Mouse (Mus musculus): Measurements from ENCODE around the gene Fut11.

The Fut11 gene

GRCm38 (mm10) chr14:20694884-20695760, at the start of gene Fut11:
Gene Fut11, plus strand, starts transcription at chr14:20694968.
- peak; percentile 91 for DNase-seq

- DNase-seq, result no peak
Observed at GRCm38 (mm10) chr14:20645547-20645946, 49.2 kb upstream of the Fut11 start.

DNA sequence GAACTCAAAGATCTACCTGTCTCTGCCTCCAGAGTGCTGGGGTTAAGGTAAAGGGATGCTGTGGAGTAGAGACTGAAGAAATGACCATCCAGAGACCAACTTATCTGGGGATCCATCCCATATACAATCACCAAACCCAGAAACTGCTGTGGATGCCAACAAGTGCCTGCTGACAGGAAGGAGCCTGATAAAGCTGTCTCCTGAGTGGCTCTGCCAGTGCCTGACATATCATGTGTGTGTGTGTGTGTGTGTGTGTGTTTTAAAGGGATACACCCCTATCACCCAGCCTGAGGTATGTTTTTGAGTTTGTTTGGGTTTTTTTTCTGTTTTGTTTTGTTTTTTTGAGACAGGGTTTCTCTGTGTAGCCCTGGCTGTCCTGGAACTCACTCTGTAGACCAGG, 48.4 kb upstream of the Fut11 start:
- DNase-seq, result no peak

GRCm38 (mm10) chr14:20651000-20651399, 43.8 kb upstream of the Fut11 start:
- no peak for DNase-seq

- DNase-seq, result no peak
Observed at GRCm38 (mm10) chr14:20651722-20652256, 43.0 kb upstream of the Fut11 start.

DNA sequence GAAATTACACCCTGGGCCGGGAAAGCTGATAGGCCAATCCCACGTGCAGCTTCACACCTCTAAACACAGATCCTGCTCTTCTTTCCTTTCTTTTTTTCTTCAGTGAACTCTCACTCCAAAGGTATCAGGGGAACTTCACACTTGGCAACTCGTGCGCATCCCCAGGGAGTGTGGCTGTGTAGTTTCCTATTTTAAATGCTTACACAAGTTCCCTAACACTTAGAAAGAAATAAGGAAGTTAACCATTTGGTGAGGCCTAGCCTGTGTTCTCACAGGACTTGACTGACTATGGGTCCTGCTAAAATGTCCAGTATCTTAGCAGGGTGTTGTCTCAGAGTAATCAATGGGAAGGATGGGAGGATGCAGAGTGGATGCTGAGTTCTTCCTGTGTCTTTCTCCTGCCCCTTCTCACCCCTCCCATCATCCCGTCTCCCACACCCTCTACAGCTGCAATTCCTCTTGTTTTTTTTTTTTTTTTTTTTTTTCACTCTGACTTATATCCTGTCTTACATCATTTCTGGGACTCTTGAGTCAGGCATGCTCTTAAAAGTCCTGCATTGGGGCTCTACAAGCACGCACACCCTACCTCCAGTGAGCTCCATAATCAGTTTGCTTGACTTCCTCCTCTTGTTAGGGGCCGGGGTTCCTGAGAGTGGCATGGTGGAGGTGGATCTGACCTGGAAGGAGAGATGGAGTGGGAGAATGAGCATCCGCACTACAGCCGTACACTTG, 39.9 kb upstream of the Fut11 start:
- DNase-seq, result no peak

DNA sequence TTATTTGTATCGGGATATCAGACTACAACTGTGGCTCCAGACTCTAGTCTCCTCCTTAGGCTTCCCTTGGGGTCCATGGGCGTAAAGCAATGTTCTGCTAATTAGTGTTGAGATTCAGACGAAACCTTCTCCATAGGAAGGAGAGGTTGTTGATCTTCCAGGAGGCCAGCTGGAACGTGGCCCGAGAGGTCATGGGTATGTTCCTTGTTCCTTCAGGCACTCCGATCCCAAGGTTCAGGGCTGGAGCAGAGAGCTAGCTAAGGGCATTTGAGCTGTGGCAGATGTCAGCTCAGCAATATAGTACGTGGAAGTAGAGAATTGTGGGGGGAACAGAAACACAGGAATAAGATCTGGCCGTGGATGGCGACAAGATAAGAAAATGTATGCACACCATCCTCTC, 39.0 kb upstream of the Fut11 start:
- DNase-seq, result no peak

DNA sequence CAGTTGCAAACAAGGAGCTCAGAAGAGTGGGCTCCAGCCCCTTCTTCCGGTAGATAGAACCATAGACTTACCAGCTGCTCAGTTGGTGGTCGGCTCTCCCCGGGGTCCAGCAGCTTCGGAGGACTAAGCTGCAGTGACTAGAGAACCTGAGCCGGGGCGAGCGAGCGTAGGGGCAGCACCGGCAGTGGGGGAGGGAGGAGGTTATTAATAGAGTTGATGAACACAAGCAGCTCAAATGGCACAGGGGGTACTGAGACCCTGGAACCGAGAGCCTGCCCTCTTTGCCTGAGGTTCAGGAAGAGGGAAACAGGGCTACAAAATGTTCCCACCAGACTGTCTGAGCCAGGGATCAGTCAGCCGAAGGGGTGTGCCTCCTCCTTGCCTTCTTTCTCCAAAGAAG, 38.4 kb upstream of the Fut11 start, which contains the start of gene Myoz1:
Gene Myoz1, minus strand, starts transcription at position 180 of the 400 bp plus-strand sequence.
- DNase-seq, result no peak

GRCm38 (mm10) chr14:20658326-20658725, 36.4 kb upstream of the Fut11 start:
- DNase-seq, result peak; percentile 58

GRCm38 (mm10) chr14:20658902-20659301, 35.9 kb upstream of the Fut11 start:
- DNase-seq, result no peak

- DNase-seq, result no peak
Observed at GRCm38 (mm10) chr14:20659687-20660086, 35.1 kb upstream of the Fut11 start.

DNA sequence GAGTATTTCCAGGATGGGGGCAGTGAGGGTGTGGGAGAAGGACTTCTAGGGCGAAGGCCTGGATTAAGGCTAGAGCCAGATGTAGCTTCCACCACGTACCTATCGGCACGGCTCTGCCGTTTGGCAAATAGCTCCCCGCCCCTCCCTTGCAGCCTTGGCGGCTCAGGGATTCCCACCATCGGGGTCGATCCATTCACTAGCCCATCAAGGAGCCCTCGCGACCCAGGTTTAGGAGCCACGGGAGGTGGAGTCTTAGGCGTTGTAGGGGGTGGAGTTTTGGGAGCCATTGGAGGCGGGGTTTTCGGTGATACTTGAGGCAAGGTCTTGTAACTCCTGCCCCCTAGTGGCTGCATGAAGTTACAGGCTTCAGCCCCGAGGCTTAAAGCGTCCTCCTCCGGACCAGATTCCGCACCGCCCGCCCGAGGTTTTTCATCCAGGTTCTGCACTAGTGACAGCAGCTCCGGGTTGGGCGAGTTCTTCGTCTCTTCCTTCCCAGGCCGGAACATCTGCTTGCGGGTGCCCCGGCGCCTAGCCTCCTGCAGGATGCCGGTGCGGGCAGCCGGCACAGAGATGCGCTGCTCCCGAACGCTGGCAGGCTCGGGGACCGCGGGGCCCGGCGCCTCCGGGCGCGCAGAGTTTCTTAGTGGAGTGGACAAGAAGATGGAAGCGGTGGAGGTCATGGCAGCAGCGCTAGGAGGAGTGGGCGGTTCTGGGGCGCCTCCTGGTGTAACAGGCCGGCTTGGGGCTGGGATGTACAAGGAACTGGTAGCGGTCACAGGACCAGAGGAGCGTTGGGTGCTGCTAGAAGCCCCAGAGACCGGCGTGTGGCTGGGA, 33.7 kb upstream of the Fut11 start:
- peak; percentile 98 for DNase-seq

DNA sequence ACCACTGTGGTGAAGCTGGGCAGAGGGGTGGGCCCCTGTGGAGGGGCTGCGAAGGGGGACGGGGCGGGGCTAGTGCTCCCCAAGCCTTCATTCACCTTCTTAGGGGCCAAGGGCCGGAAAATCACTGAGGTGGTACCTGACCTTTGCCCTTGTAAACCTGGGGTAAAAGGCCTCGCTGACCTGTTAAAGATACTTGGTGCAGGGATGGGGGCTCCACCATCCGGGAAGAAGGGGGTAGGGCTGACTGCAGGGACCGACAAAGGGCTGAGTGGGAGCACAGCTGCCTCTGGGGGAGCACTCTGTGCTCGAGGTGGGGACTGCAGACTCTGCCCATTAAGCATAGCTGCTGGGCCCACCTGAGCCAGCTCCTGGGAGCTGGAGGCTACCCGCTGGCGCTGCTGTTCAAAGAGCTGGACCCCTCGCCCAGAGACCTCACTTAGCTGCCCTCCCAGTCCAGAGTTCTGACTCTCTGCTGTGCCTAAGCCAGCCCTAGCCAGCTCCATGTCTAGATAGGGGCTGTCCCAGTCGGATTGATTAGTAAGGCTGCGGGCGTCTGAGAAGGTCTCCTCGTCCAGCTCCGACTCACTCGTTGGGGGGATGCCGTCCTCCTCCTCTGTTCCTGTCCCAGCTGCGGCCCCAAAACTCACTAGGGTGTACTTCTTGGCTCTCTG, 33.0 kb upstream of the Fut11 start:
- DNase-seq, result no peak

- DNase-seq, result no peak
Observed at GRCm38 (mm10) chr14:20662740-20663139, 32.0 kb upstream of the Fut11 start.

DNA sequence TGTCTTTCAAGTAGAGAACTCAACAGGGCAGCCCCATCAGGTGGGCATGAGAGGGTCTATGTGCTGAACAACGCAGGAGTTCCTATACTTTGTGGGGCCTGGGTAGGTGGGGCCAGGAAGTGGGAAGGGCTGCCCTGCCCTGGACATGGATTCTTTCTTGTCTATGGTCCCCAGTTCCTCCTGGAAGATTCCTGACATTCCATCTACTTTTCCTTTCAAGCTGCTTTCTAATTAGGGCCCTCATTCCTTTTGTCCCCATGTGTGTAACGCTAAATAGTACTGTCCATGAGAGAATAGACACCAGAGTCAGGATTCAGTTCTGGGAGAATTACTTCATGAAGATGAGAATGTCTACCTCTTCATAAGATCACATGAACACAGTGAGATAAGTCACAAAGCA, 31.2 kb upstream of the Fut11 start:
- DNase-seq, result no peak

- no peak for DNase-seq
Observed at GRCm38 (mm10) chr14:20664436-20664835, 30.3 kb upstream of the Fut11 start.

- no peak for DNase-seq
Observed at GRCm38 (mm10) chr14:20667469-20667868, 27.3 kb upstream of the Fut11 start.

DNA sequence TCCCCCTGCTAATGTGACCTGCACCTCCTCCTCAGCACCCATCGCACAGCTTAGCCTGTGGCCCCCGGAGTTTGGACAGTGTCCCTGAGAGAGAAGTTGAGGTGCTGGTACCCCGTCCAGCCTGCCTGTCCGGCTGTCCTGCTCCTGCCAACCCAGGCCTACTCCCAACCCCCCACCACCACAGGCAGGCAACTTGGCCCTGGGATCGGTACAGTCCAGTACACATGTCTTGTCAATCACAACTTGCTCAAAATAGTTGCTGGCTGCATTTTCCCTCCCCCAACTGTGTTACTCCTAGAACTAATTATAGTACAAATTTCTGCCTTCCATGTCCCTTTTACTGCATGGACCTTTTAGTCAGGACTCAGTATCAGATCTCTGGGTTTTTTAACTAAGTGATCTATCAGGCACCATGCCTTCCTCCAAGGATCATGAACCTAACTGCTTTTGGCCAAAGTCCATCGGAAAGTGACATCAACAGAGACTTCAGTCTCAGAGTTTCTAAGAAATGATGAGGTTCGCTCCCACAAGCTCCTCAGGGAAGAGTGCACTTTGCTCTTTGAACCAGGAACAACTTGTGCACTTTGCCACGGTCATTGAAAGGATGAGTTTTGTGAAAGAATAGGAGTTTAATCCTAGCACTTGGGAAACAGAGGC, 26.5 kb upstream of the Fut11 start, which contains the start of gene Synpo2l:
Gene Synpo2l, minus strand, starts transcription at position 201 of the 657 bp plus-strand sequence.
- DNase-seq, result no peak

DNA sequence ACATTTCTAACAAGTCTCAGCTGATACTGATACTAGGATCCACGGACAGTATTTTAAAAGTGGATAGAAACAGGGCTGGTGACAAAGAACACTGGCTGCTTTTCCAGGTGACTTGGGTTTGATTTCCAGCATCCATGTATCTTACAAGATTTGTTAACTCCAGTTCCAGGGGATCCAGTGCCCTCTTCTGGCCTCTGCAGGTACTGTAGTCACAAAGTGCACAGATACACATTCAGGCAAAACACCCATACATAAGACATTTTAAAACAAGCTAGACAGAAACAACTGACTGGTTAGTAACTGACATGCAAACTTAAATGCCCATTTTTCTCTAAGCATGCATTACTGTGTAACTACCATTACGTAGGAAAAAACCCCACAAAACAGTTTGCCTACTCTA, 21.8 kb upstream of the Fut11 start:
- peak; percentile 67 for DNase-seq

DNA sequence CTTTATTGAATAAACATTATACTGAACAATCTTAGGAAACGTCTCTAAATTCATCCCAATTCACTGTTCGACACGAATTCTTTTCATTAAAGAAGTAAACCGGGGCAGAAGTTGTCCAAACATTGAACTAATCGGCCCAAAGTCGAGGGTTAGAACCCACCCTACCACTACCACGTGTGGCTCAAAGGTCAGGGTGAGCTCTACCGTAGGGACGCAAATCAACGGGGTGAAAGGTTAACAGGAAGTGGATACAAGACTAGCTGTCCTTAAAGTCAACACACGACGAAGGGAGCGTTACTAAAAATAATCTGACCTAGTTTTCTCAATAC, 21.1 kb upstream of the Fut11 start:
- DNase-seq, result no peak

DNA sequence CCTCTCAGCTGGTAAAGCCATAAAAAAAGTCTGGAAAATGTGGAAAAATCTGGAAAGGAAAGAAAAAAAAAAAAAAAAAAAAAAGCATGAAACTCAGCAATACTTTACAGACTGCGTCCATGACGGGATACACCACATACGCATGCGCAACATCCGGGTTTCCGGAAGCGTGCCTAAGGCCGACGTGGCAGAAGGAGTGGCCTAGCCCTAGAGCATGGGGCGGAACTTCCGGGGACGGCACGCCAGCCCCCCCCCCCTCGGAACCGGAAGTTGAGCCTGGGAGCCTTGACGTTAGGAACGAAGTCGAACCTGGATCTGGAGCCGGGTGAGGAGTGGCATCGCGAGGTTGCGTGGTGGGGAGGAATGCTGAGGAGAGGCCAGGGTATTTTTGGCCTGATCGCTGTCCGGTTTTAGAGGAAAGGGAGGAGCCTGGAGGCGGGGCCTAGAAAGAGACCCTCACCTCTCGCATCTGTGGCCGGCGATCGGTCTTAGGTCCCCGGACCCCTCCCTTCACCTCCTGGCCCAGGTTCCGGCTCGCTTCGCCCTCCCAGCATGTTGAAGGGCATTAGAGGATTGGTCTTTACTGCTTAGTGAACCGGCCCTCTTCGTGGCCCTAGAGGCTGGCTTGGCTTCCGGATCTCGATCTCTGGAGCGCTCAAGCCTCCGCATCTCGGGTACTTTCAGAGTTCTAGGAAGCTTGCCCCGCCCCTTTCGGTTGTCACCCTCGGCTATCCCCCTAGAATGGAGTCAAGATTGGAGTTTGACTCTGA, 20.5 kb upstream of the Fut11 start, which contains the start of gene Sec24c:
Gene Sec24c, plus strand, starts transcription at position 245 of the 770 bp plus-strand sequence.
- DNase-seq, result peak; percentile 95

Measured in cerebellum, adult 9-10 months (tissue).